Mouse (Mus musculus) retina, postnatal 1 day (tissue): ENCODE data around the gene 4930503B20Rik.

Source experiments
- DNase-seq: peaks from one replicate; pipeline ENCODE4 v3.0.0-alpha.2; 2012

The 4930503B20Rik gene

GRCm38 (mm10) chr3:146596387-146596786 is 54.7 kb downstream of the 4930503B20Rik start:
- no peak for DNase-seq

GRCm38 (mm10) chr3:146595440-146595839 is 55.7 kb downstream of the 4930503B20Rik start:
- DNase-seq: no peak
